Mouse (Mus musculus) MEL (cell line): ENCODE data around the gene Nhsl2. TPM values are rescaled to one million over a fixed set of nuclear protein-coding genes. Genes with fewer than 3 reads are reported as not detected.

Experiments used
- DNase-seq: peaks from one replicate; pipeline ENCODE4 v3.0.0; 2011; ENCODE audit warnings: low read depth, low spot score
- H3K27ac ChIP-seq: 2 replicates; pipeline ENCODE4 v1.5.1; 2012; ENCODE audit warnings: low read depth, mild to moderate bottlenecking, control low read depth, low read length, moderate library complexity; ENCODE audit not compliant: control insufficient read depth
- H3K27me3 ChIP-seq, 2 experiments: fragments of 150-350 bp in 1 of 2; sonication (generic) in 1 of 2; 2 replicates each; pipeline ENCODE4 v1.6.1; 2012; ENCODE audit warnings: low read length in 2 of 2, mild to moderate bottlenecking in 2 of 2, improper control_type of control experiment in 1 of 2, moderate library complexity in 1 of 2; ENCODE audit not compliant: insufficient read depth in 2 of 2, control insufficient read depth in 1 of 2
- H3K36me3 ChIP-seq, 2 experiments: 2 replicates each; pipeline ENCODE4 v1.6.1; 2012 to 2014; ENCODE audit warnings: low read length in 2 of 2, improper control_type of control experiment in 1 of 2, inconsistent platforms in 1 of 2, mild to moderate bottlenecking in 1 of 2; ENCODE audit not compliant: insufficient read depth in 2 of 2, control insufficient read depth in 1 of 2
- H3K4me1 ChIP-seq, 2 experiments: fragments of 150-350 bp in 1 of 2; sonication (generic) in 1 of 2; 2 replicates each; pipeline ENCODE4 v1.6.1; 2012; ENCODE audit warnings: low read length in 2 of 2, improper control_type of control experiment in 1 of 2, mild to moderate bottlenecking in 1 of 2; ENCODE audit not compliant: insufficient read depth in 2 of 2, control insufficient read depth in 1 of 2
- H3K4me3 ChIP-seq, 2 experiments: fragments of 150-350 bp in 1 of 2; sonication (generic) in 1 of 2; 2 replicates each; pipeline ENCODE4 v1.5.1; 2012; ENCODE audit warnings: low read depth in 2 of 2, low read length in 2 of 2, mild to moderate bottlenecking in 2 of 2, moderate library complexity in 2 of 2, control low read depth in 1 of 2, improper control_type of control experiment in 1 of 2; ENCODE audit not compliant: control insufficient read depth in 1 of 2, insufficient read depth in 1 of 2
- H3K79me2 ChIP-seq: 2 replicates; pipeline ENCODE4 v1.6.1; 2012; ENCODE audit warnings: mild to moderate bottlenecking, low read length, moderate library complexity; ENCODE audit not compliant: control insufficient read depth, poor library complexity, insufficient read depth
- H3K9ac ChIP-seq: 2 replicates; pipeline ENCODE4 v1.6.1; 2012; ENCODE audit warnings: low read depth, mild to moderate bottlenecking, control low read depth, low read length, moderate library complexity; ENCODE audit not compliant: control insufficient read depth, poor library complexity, severe bottlenecking
- H3K9me3 ChIP-seq: fragments of 150-350 bp; sonication (generic); replicated peaks from 2 replicates; pipeline ENCODE4 v1.6.1; 2012; ENCODE audit warnings: mild to moderate bottlenecking, low read length, improper control_type of control experiment, moderate library complexity; ENCODE audit not compliant: insufficient read depth
- CHD1 ChIP-seq: IDR thresholded peaks from 2 replicates; pipeline ENCODE4 v1.6.1; 2012; ENCODE audit warnings: low read depth, mild to moderate bottlenecking, inconsistent platforms, low read length, improper control_type of control experiment
- CHD2 ChIP-seq: IDR thresholded peaks from 2 replicates; pipeline ENCODE4 v1.6.1; 2011; ENCODE audit warnings: low read length, improper control_type of control experiment
- E2F4 ChIP-seq: IDR thresholded peaks from 2 replicates; pipeline ENCODE4 v1.6.1; 2011; ENCODE audit warnings: low read depth, low read length, improper control_type of control experiment, borderline replicate concordance
- EP300 ChIP-seq, 2 experiments: IDR thresholded peaks; 2 replicates each; pipeline ENCODE4 v1.6.1; 2011; ENCODE audit warnings: improper control_type of control experiment in 2 of 2, low read length in 2 of 2, low read depth in 1 of 2, mild to moderate bottlenecking in 1 of 2
- ETS1 ChIP-seq: IDR thresholded peaks from 2 replicates; pipeline ENCODE4 v1.6.1; 2012; ENCODE audit warnings: low read depth, mild to moderate bottlenecking, inconsistent platforms, low read length, improper control_type of control experiment, moderate library complexity
- MAFK ChIP-seq: IDR thresholded peaks from 2 replicates; pipeline ENCODE4 v1.6.1; 2011; ENCODE audit warnings: low read depth, mild to moderate bottlenecking, low read length, improper control_type of control experiment, borderline replicate concordance
- MEF2A ChIP-seq: IDR thresholded peaks from 2 replicates; pipeline ENCODE4 v1.6.1; 2014; ENCODE audit warnings: low read depth, mild to moderate bottlenecking, inconsistent platforms, low read length, improper control_type of control experiment; ENCODE audit not compliant: poor library complexity, insufficient replicate concordance, severe bottlenecking; ENCODE audit errors: extremely low read depth
- MXI1 ChIP-seq: IDR thresholded peaks from 2 replicates; pipeline ENCODE4 v1.6.1; 2011; ENCODE audit warnings: mild to moderate bottlenecking, low read depth, low read length, improper control_type of control experiment
- MYB ChIP-seq: IDR thresholded peaks from 2 replicates; pipeline ENCODE4 v1.6.1; 2011; ENCODE audit warnings: mild to moderate bottlenecking, low read depth, low read length, improper control_type of control experiment
- NRF1 ChIP-seq: IDR thresholded peaks from 2 replicates; pipeline ENCODE4 v1.6.1; 2014; ENCODE audit warnings: low read depth, mild to moderate bottlenecking, inconsistent platforms, low read length, improper control_type of control experiment, moderate library complexity; ENCODE audit not compliant: poor library complexity, insufficient read depth, severe bottlenecking
- POLR2AphosphoS2 ChIP-seq: IDR thresholded peaks from 2 replicates; pipeline ENCODE4 v1.6.1; 2011; ENCODE audit warnings: low read length, improper control_type of control experiment
- RAD21 ChIP-seq: IDR thresholded peaks from 2 replicates; pipeline ENCODE4 v1.6.1; 2011; ENCODE audit warnings: mild to moderate bottlenecking, low read depth, low read length, improper control_type of control experiment
- SIN3A ChIP-seq: IDR thresholded peaks from 2 replicates; pipeline ENCODE4 v1.6.1; 2012; ENCODE audit warnings: low read length, improper control_type of control experiment, inconsistent platforms
- TAL1 ChIP-seq: IDR thresholded peaks from 2 replicates; pipeline ENCODE4 v1.6.1; 2012; ENCODE audit warnings: mild to moderate bottlenecking, inconsistent platforms, low read length, moderate library complexity, mixed read lengths
- TCF12 ChIP-seq: IDR thresholded peaks from 2 replicates; pipeline ENCODE4 v1.6.1; 2014; ENCODE audit warnings: low read depth, mild to moderate bottlenecking, inconsistent platforms, low read length, improper control_type of control experiment, moderate library complexity
- UBTF ChIP-seq: IDR thresholded peaks from 2 replicates; pipeline ENCODE4 v1.6.1; 2012; ENCODE audit warnings: low read depth, mild to moderate bottlenecking, inconsistent platforms, low read length, improper control_type of control experiment, moderate library complexity, borderline replicate concordance; ENCODE audit not compliant: insufficient read depth
- USF2 ChIP-seq, 2 experiments: IDR thresholded peaks; 2 replicates each; pipeline ENCODE4 v1.6.1; 2011 to 2012; ENCODE audit warnings: improper control_type of control experiment in 2 of 2, low read length in 2 of 2, borderline replicate concordance in 1 of 2, inconsistent platforms in 1 of 2, low read depth in 1 of 2, mild to moderate bottlenecking in 1 of 2; ENCODE audit not compliant: insufficient read depth in 1 of 2
- ZC3H11A ChIP-seq: IDR thresholded peaks from 2 replicates; pipeline ENCODE4 v1.6.1; 2012; ENCODE audit warnings: low read depth, mild to moderate bottlenecking, inconsistent platforms, low read length, improper control_type of control experiment
- ZKSCAN1 ChIP-seq: IDR thresholded peaks from 2 replicates; pipeline ENCODE4 v1.6.1; 2012; ENCODE audit warnings: low read depth, mild to moderate bottlenecking, inconsistent platforms, low read length, improper control_type of control experiment, moderate library complexity
- ZMIZ1 ChIP-seq: IDR thresholded peaks from 2 replicates; pipeline ENCODE4 v1.6.1; 2012; ENCODE audit warnings: low read depth, mild to moderate bottlenecking, inconsistent platforms, low read length, improper control_type of control experiment, moderate library complexity
- polyA plus RNA-seq, 2 experiments: library from polyadenylated mRNA; stranded (reverse) in 1 of 2; unstranded in 1 of 2; fragments of >175 nt in 1 of 2; fragments of >200 nt in 1 of 2; gene quantifications; 2 replicates each; pipeline versions ENCODE4 v1.2.1 to v1.2.4; 2012; ENCODE audit warnings: low replicate concordance in 2 of 2, low read depth in 1 of 2; ENCODE audit not compliant: insufficient read length in 2 of 2, insufficient read depth in 1 of 2, missing spikeins in 1 of 2
- total RNA-seq: library from RNA; depleted of rRNA; stranded (reverse); fragments of 300-350 nt; gene quantifications from 2 replicates; pipeline ENCODE4 v1.2.3, GENCODE M21; 2012

Gene Nhsl2
- total and polyA plus RNA-seq, 3 experiments = 0.01 to 0.23 TPM; not detected in 1

DNA sequence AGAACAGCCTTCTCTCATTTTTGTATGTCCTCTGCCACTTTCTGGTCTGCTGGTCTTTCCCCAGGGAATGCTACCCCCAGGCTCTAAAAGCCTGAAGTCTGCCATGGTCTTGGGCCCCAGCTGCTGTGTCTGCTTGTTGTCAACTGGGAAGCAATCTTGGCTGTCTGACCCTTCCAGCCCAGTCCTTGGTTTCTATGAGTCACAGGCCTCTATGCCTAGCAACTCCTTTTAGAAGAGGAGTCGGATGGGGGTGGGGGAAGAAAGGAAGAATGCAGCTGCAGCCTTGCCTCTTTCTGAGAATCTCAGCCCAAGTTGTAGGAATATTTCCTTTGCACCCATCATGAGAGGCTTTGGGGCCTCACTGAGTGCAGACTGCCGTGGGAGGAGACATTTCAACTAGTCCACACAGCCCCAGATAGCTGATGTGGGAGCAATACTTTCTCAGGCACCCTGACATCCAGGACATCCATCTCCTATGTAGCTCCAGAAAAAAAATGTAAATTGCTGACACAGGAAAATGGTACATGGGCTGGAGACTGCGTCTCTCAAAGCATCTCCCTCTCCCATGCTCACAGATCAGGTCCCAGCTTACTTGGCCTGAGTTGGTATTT lies 33.1 kb downstream of the Nhsl2 start:
- Histone ChIP-seq H3K9ac (no peak overlapping the region), H3K9me3 (no peaks in the 10 kb centered on the region), H3K27me3 (no peaks in the 10 kb centered on the region; a peak in 1 of 4 replicates), H3K27ac (no peak overlapping the region)
- no peak for TF ChIP-seq ZKSCAN1
- no peak for TF ChIP-seq USF2 (IDR thresholded peaks at IDR 0.05; ENCODE audit: borderline replicate concordance in 1 of 2, insufficient read depth in 1 of 2, low read depth in 1 of 2, low read length in 2 of 2)
- TF ChIP-seq MAFK = no peak
- no peak for TF ChIP-seq TCF12
- TF ChIP-seq ETS1 = no peak
- no peak for TF ChIP-seq MYB
- TF ChIP-seq CHD2 = no peak
- TF ChIP-seq MEF2A = no peak
- TF ChIP-seq TAL1 = no peak
- TF ChIP-seq, all 39 proteins: peak for 0
- DNase-seq = no peak
- H3K36me3 ChIP-seq = peaks cover 0 to 3% of the 10 kb centered on the region in 2 experiments; a peak in 1 of 4 replicates
- no peaks in the 10 kb centered on the region for H3K79me2 ChIP-seq
- H3K4me3 ChIP-seq = no peak overlapping the region
- peaks cover 0 to 9% of the 10 kb centered on the region in 2 experiments; a peak in 1 of 4 replicates for H3K4me1 ChIP-seq

DNA sequence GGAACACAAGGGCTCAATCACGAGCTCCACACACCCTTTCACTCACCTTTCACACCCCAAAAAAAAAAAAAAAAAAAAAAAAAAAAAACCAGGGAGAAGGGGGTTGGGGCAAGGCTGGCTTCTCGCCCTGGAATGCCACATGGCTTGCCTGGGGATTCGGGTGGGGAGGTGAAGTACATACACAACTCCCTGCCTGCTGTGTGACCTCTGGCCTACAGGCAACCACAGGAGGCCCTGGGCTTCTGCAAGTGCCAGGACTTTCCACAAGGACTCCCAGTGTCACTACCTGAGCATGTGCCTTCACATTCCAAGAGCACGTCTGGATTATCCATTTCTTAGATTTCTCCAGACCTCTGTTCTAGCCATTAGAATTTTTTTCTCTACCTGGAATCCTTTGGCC lies 40.2 kb downstream of the Nhsl2 start:
- TF ChIP-seq MAFK = no peak
- TF ChIP-seq ZMIZ1 = no peak
- no peak for TF ChIP-seq NRF1
- TF ChIP-seq E2F4 = no peak
- TF ChIP-seq ZC3H11A = no peak
- no peak for TF ChIP-seq ZKSCAN1
- TF ChIP-seq UBTF = no peak
- TF ChIP-seq TAL1 = no peak
- TF ChIP-seq CHD2 = no peak
- no peak for TF ChIP-seq ETS1
- no peak for TF ChIP-seq SIN3A
- TF ChIP-seq TCF12 = no peak
- no peak for TF ChIP-seq EP300 (IDR thresholded peaks at IDR 0.05; ENCODE audit: low read depth in 1 of 2, low read length in 2 of 2)
- no peak for TF ChIP-seq MXI1
- no peak for TF ChIP-seq POLR2AphosphoS2
- TF ChIP-seq CHD1 = no peak
- TF ChIP-seq RAD21 = no peak
- Histone ChIP-seq H3K4me1 (peaks cover 0 to 9% of the 10 kb centered on the region in 2 experiments; a peak in 1 of 4 replicates), H3K27me3 (no peaks in the 10 kb centered on the region), H3K4me3 (no peak overlapping the region), H3K79me2 (no peaks in the 10 kb centered on the region), H3K36me3 (peaks cover 0 to 3% of the 10 kb centered on the region in 2 experiments; a peak in 1 of 4 replicates), H3K27ac (no peak overlapping the region), H3K9me3 (no peaks in the 10 kb centered on the region), H3K9ac (no peak overlapping the region)
- DNase-seq = no peak
